Mouse (Mus musculus): ENCODE results near the gene Iglon5. TPM values are rescaled to one million over a fixed set of nuclear protein-coding genes. Genes with fewer than 3 reads are reported as not detected.
A peak's percentile ranks its signal among the peaks of the same experiment; 100 is the strongest.

Gene Iglon5
- 1.6 and 1.8 TPM in 2 replicates for polyA plus RNA-seq (2015; fragmentation: Nextera tagmentation; extraction: Ambion mirVana)

- Histone ChIP-seq H3K4me2 (peak within 1 kb of the TSS; percentile 76), H3K27ac (no peak within 1 kb of the TSS), H3K36me3 (no peaks in the 10 kb centered on the region), H3K9ac (peak within 1 kb of the TSS; percentile 80), H3K9me3 (no peaks in the 10 kb centered on the region), H3K4me3 (peak within 1 kb of the TSS; percentile 59), H3K4me1 (peaks cover 5% of the 10 kb centered on the region; the same call in 1 of the 2 replicates), H3K27me3 (0 out of 2 replicates have a peak, but pooled peaks cover under 1% of the 10 kb centered on the region)
- WGBS: under 1% methylated on average over 17 of the region's 41 CpGs
- 0 out of 2 replicates have a peak, but pooled peaks have one; percentile 18 for ATAC-seq (ENCODE audit: insufficient number of reproducible peaks, insufficient read depth, low FRiP score, low TSS enrichment, low read depth)
Measured at GRCm38 (mm10) chr7:43489631-43490125, at the start of gene Iglon5. Iglon5 (minus strand) TSS chr7:43490075.

- no peak for ATAC-seq (ENCODE audit: insufficient number of reproducible peaks, insufficient read depth, low FRiP score, low TSS enrichment, low read depth)
- Histone ChIP-seq H3K9ac (no peak overlapping the region), H3K36me3 (no peaks in the 10 kb centered on the region), H3K4me3 (no peak overlapping the region), H3K27me3 (no peaks in the 10 kb centered on the region), H3K4me2 (no peak overlapping the region), H3K4me1 (no peaks in the 10 kb centered on the region), H3K27ac (no peak overlapping the region), H3K9me3 (no peaks in the 10 kb centered on the region)
- WGBS: 66% methylated on average over 4 of the region's 4 CpGs
Measured at GRCm38 (mm10) chr7:43538524-43538923, 48.6 kb upstream of the Iglon5 start.

GRCm38 (mm10) chr7:43532936-43533505 lies 43.1 kb upstream of the Iglon5 start:
- Histone ChIP-seq H3K27me3 (no peaks in the 10 kb centered on the region), H3K9ac (no peak overlapping the region), H3K4me2 (no peak overlapping the region), H3K36me3 (no peaks in the 10 kb centered on the region), H3K9me3 (no peaks in the 10 kb centered on the region), H3K27ac (no peak overlapping the region), H3K4me1 (no peaks in the 10 kb centered on the region), H3K4me3 (no peak overlapping the region)
- WGBS: 84% methylated on average over 9 of the region's 9 CpGs
- no peak for ATAC-seq (ENCODE audit: insufficient number of reproducible peaks, insufficient read depth, low FRiP score, low TSS enrichment, low read depth)

- Histone ChIP-seq H3K9me3 (no peaks in the 10 kb centered on the region), H3K4me3 (no peak overlapping the region), H3K9ac (no peak overlapping the region), H3K36me3 (no peaks in the 10 kb centered on the region), H3K27ac (no peak overlapping the region), H3K27me3 (no peaks in the 10 kb centered on the region), H3K4me2 (no peak overlapping the region), H3K4me1 (no peaks in the 10 kb centered on the region)
- ATAC-seq (ENCODE audit: insufficient number of reproducible peaks, insufficient read depth, low FRiP score, low TSS enrichment, low read depth): no peak
- WGBS: 70% methylated on average over 8 of the region's 8 CpGs
Measured at GRCm38 (mm10) chr7:43530216-43530785, 40.4 kb upstream of the Iglon5 start.

GRCm38 (mm10) chr7:43525313-43525712 lies 35.4 kb upstream of the Iglon5 start:
- no peak overlapping the region for H3K4me2 ChIP-seq
- no peaks in the 10 kb centered on the region for H3K36me3 ChIP-seq
- ATAC-seq (ENCODE audit: insufficient number of reproducible peaks, insufficient read depth, low FRiP score, low TSS enrichment, low read depth): no peak
- 52% methylated on average over 3 of the region's 3 CpGs for WGBS
- no peak overlapping the region for H3K4me3 ChIP-seq
- no peaks in the 10 kb centered on the region for H3K4me1 ChIP-seq
- H3K9ac ChIP-seq: no peak overlapping the region
- no peak overlapping the region for H3K27ac ChIP-seq
- no peaks in the 10 kb centered on the region for H3K9me3 ChIP-seq
- H3K27me3 ChIP-seq: no peaks in the 10 kb centered on the region

- no peaks in the 10 kb centered on the region for H3K9me3 ChIP-seq
- no peak overlapping the region for H3K4me3 ChIP-seq
- no peak for ATAC-seq (ENCODE audit: insufficient number of reproducible peaks, insufficient read depth, low FRiP score, low TSS enrichment, low read depth)
- H3K9ac ChIP-seq: no peak overlapping the region
- no peaks in the 10 kb centered on the region for H3K4me1 ChIP-seq
- H3K36me3 ChIP-seq: no peaks in the 10 kb centered on the region
- no peak overlapping the region for H3K4me2 ChIP-seq
- no peak overlapping the region for H3K27ac ChIP-seq
- 90% methylated on average over 2 of the region's 2 CpGs for WGBS
- H3K27me3 ChIP-seq: no peaks in the 10 kb centered on the region
Measured at GRCm38 (mm10) chr7:43522776-43523175, 32.9 kb upstream of the Iglon5 start.

GRCm38 (mm10) chr7:43518341-43518740 lies 28.5 kb upstream of the Iglon5 start:
- no peak overlapping the region for H3K4me3 ChIP-seq
- no peaks in the 10 kb centered on the region for H3K4me1 ChIP-seq
- H3K36me3 ChIP-seq: no peaks in the 10 kb centered on the region
- no peak overlapping the region for H3K9ac ChIP-seq
- H3K27me3 ChIP-seq: no peaks in the 10 kb centered on the region
- no peak overlapping the region for H3K4me2 ChIP-seq
- no peak overlapping the region for H3K27ac ChIP-seq
- WGBS: 82% methylated on average over 15 of the region's 15 CpGs
- no peaks in the 10 kb centered on the region for H3K9me3 ChIP-seq
- no peak for ATAC-seq (ENCODE audit: insufficient number of reproducible peaks, insufficient read depth, low FRiP score, low TSS enrichment, low read depth)

- H3K36me3 ChIP-seq: no peaks in the 10 kb centered on the region
- no peak overlapping the region for H3K9ac ChIP-seq
- H3K27me3 ChIP-seq: no peaks in the 10 kb centered on the region
- H3K4me2 ChIP-seq: no peak overlapping the region
- ATAC-seq (ENCODE audit: insufficient number of reproducible peaks, insufficient read depth, low FRiP score, low TSS enrichment, low read depth): no peak
- no peak overlapping the region for H3K4me3 ChIP-seq
- H3K9me3 ChIP-seq: no peaks in the 10 kb centered on the region
- H3K27ac ChIP-seq: no peak overlapping the region
- H3K4me1 ChIP-seq: no peaks in the 10 kb centered on the region
- 77% methylated on average over 5 of the region's 5 CpGs for WGBS
Measured at GRCm38 (mm10) chr7:43515076-43515475, 25.2 kb upstream of the Iglon5 start.

GRCm38 (mm10) chr7:43512519-43512918 lies 22.6 kb upstream of the Iglon5 start:
- no peaks in the 10 kb centered on the region for H3K36me3 ChIP-seq
- H3K27ac ChIP-seq: no peak overlapping the region
- H3K4me3 ChIP-seq: no peak overlapping the region
- ATAC-seq (ENCODE audit: insufficient number of reproducible peaks, insufficient read depth, low FRiP score, low TSS enrichment, low read depth): no peak
- no peaks in the 10 kb centered on the region for H3K9me3 ChIP-seq
- H3K9ac ChIP-seq: no peak overlapping the region
- no peaks in the 10 kb centered on the region for H3K4me1 ChIP-seq
- H3K27me3 ChIP-seq: no peaks in the 10 kb centered on the region
- 75% methylated on average over 4 of the region's 4 CpGs for WGBS
- H3K4me2 ChIP-seq: no peak overlapping the region

- no peak overlapping the region for H3K27ac ChIP-seq
- WGBS: 52% methylated on average over 4 of the region's 4 CpGs
- H3K4me1 ChIP-seq: no peaks in the 10 kb centered on the region
- no peak for ATAC-seq (ENCODE audit: insufficient number of reproducible peaks, insufficient read depth, low FRiP score, low TSS enrichment, low read depth)
- H3K36me3 ChIP-seq: no peaks in the 10 kb centered on the region
- H3K9ac ChIP-seq: no peak overlapping the region
- no peak overlapping the region for H3K4me3 ChIP-seq
- no peaks in the 10 kb centered on the region for H3K9me3 ChIP-seq
- no peak overlapping the region for H3K4me2 ChIP-seq
- H3K27me3 ChIP-seq: no peaks in the 10 kb centered on the region
Measured at GRCm38 (mm10) chr7:43511707-43512478, 22.0 kb upstream of the Iglon5 start.

- H3K27me3 ChIP-seq: peaks cover 12% of the 10 kb centered on the region
- no peaks in the 10 kb centered on the region for H3K9me3 ChIP-seq
- H3K36me3 ChIP-seq: no peaks in the 10 kb centered on the region
- 15% methylated on average over 21 of the region's 21 CpGs for WGBS
- H3K4me1 ChIP-seq: peaks cover 4% of the 10 kb centered on the region; the same call in 1 of the 2 replicates
- H3K4me3 ChIP-seq: no peak overlapping the region
- no peak for ATAC-seq (ENCODE audit: insufficient number of reproducible peaks, insufficient read depth, low FRiP score, low TSS enrichment, low read depth)
- no peak overlapping the region for H3K9ac ChIP-seq
- no peak overlapping the region for H3K4me2 ChIP-seq
- H3K27ac ChIP-seq: no peak overlapping the region
Measured at GRCm38 (mm10) chr7:43495343-43496021, 5.6 kb upstream of the Iglon5 start.

All from embryonic facial prominence, embryonic 13.5 days (tissue).